Mouse (Mus musculus) CH12.LX (cell line): ENCODE measurements around the gene Zcchc9. TPM values are rescaled to one million over a fixed set of nuclear protein-coding genes. Genes with fewer than 3 reads are reported as not detected.

ENCODE experiments used
- DNase-seq: peaks from one replicate; pipeline ENCODE4 v3.0.0-alpha.2; 2013; ENCODE audit errors: extremely low read depth
- H3K27ac ChIP-seq: 2 replicates; pipeline ENCODE4 v1.5.1; 2012; ENCODE audit warnings: low read depth, mild to moderate bottlenecking, control low read depth, moderate library complexity; ENCODE audit not compliant: insufficient read depth
- H3K27me3 ChIP-seq: replicated peaks from 2 replicates; pipeline ENCODE3; 2012; ENCODE audit warnings: inconsistent platforms
- H3K36me3 ChIP-seq, 2 experiments: replicated peaks in 1 of 2; 2 replicates each; pipeline versions ENCODE3 to v1.6.1; 2012; ENCODE audit warnings: inconsistent platforms in 1 of 2, low read length in 1 of 2, mild to moderate bottlenecking in 1 of 2, mixed read lengths in 1 of 2, moderate library complexity in 1 of 2; ENCODE audit not compliant: control insufficient read depth in 1 of 2, insufficient read depth in 1 of 2
- H3K4me1 ChIP-seq, 2 experiments: 2 replicates each; pipeline ENCODE4 v1.6.1; 2012; ENCODE audit warnings: inconsistent platforms in 1 of 2, moderate library complexity in 1 of 2; ENCODE audit not compliant: insufficient read depth in 2 of 2, control insufficient read depth in 1 of 2
- H3K4me2 ChIP-seq: 2 replicates; pipeline ENCODE4 v1.6.1; 2012; ENCODE audit warnings: low read depth, mild to moderate bottlenecking, control low read depth; ENCODE audit not compliant: poor library complexity, insufficient read depth, severe bottlenecking
- H3K4me3 ChIP-seq, 3 experiments: fragments of 150-350 bp in 1 of 3; sonication (generic) in 1 of 3; replicated peaks in 1 of 3; 2 replicates each; pipeline versions ENCODE3 to v1.5.1; 2011 to 2012; ENCODE audit warnings: low read depth in 2 of 3, low read length in 2 of 3, mild to moderate bottlenecking in 2 of 3, moderate library complexity in 2 of 3, control low read depth in 1 of 3, improper control_type of control experiment in 1 of 3, inconsistent platforms in 1 of 3, mixed read lengths in 1 of 3; ENCODE audit not compliant: poor library complexity in 1 of 3
- H3K79me2 ChIP-seq: replicated peaks from 2 replicates; pipeline ENCODE4 v1.6.1; 2012; ENCODE audit warnings: mild to moderate bottlenecking, moderate library complexity; ENCODE audit not compliant: control insufficient read depth, poor library complexity, insufficient read depth, severe bottlenecking; ENCODE audit errors: extremely low read depth
- H3K9ac ChIP-seq: 2 replicates; pipeline ENCODE4 v1.6.1; 2012; ENCODE audit warnings: low read depth, mild to moderate bottlenecking, control low read depth, moderate library complexity; ENCODE audit not compliant: insufficient read depth
- H3K9me3 ChIP-seq: replicated peaks from 2 replicates; pipeline ENCODE3; 2012; ENCODE audit warnings: low read length, inconsistent platforms, mixed read lengths
- CHD1 ChIP-seq: IDR thresholded peaks from 2 replicates; pipeline ENCODE4 v1.6.1; 2012; ENCODE audit warnings: low read depth, low read length, improper control_type of control experiment, inconsistent platforms
- CHD2 ChIP-seq: IDR thresholded peaks from 2 replicates; pipeline ENCODE4 v1.6.1; 2011; ENCODE audit warnings: low read length, improper control_type of control experiment
- ELF1 ChIP-seq: IDR thresholded peaks from 2 replicates; pipeline ENCODE4 v1.6.1; 2014; ENCODE audit warnings: low read depth, mild to moderate bottlenecking, inconsistent platforms, low read length, improper control_type of control experiment
- EP300 ChIP-seq: IDR thresholded peaks from 2 replicates; pipeline ENCODE4 v1.6.1; 2011; ENCODE audit warnings: low read length, improper control_type of control experiment
- HCFC1 ChIP-seq: IDR thresholded peaks from 2 replicates; pipeline ENCODE4 v1.6.1; 2012; ENCODE audit warnings: low read depth, mild to moderate bottlenecking, inconsistent platforms, low read length, improper control_type of control experiment
- JUN ChIP-seq: IDR thresholded peaks from 2 replicates; pipeline ENCODE4 v1.6.1; 2011; ENCODE audit warnings: low read depth, mild to moderate bottlenecking, low read length, improper control_type of control experiment, moderate library complexity; ENCODE audit not compliant: insufficient read depth
- MAZ ChIP-seq: IDR thresholded peaks from 2 replicates; pipeline ENCODE4 v1.6.1; 2012; ENCODE audit warnings: low read depth, mild to moderate bottlenecking, inconsistent platforms, low read length, improper control_type of control experiment, moderate library complexity
- RAD21 ChIP-seq: IDR thresholded peaks from 2 replicates; pipeline ENCODE4 v1.6.1; 2011; ENCODE audit warnings: low read depth, mild to moderate bottlenecking, low read length, improper control_type of control experiment, moderate library complexity
- SMC3 ChIP-seq: IDR thresholded peaks from 2 replicates; pipeline ENCODE4 v1.6.1; 2011; ENCODE audit warnings: low read depth, low read length, improper control_type of control experiment
- TBP ChIP-seq: conservative IDR thresholded peaks from 2 replicates; pipeline ENCODE4 v1.6.1; 2011; ENCODE audit warnings: low read depth, low read length, improper control_type of control experiment
- TCF12 ChIP-seq: IDR thresholded peaks from 2 replicates; pipeline ENCODE4 v1.6.1; 2014; ENCODE audit warnings: low read depth, mild to moderate bottlenecking, inconsistent platforms, low read length, improper control_type of control experiment
- ZC3H11A ChIP-seq: IDR thresholded peaks from 2 replicates; pipeline ENCODE4 v1.6.1; 2012; ENCODE audit warnings: low read depth, mild to moderate bottlenecking, inconsistent platforms, low read length, improper control_type of control experiment
- dilution Hi-C: fragments of 300-500 bp; cut with MboI; formaldehyde crosslinking; loops from 2 replicates; pipeline ENCODE4 v1.14.3; 2020; ENCODE audit warnings: low sequenced_read_pairs; ENCODE audit not compliant: extremely low pct_unique_long_range_greater_than_20kb, extremely low pct_ligation_motif_present
- in situ Hi-C: fragments of 300-500 bp; cut with MboI; formaldehyde crosslinking; loops from 3 replicates; pipeline ENCODE4 v1.14.3; 2019; ENCODE audit warnings: low sequenced_read_pairs, low pct_ligation_motif_present, low pct_unique_long_range_greater_than_20kb, mixed read lengths
- polyA plus RNA-seq: library from polyadenylated mRNA; unstranded; fragments of >175 nt; gene quantifications from 2 replicates; pipeline ENCODE4 v1.2.1, GENCODE M21; 2012; ENCODE audit warnings: low read depth; ENCODE audit not compliant: insufficient read length
- total RNA-seq, 2 experiments: library from RNA; depleted of rRNA; stranded (reverse); fragments of 300-350 nt in 1 of 2; fragments of >200 nt in 1 of 2; gene quantifications; 2 replicates each; pipeline ENCODE4 v1.2.3; 2012 to 2014

The Zcchc9 gene
- total and polyA plus RNA-seq, 3 experiments = 41.6 to 89.1 (median 47.9) TPM

GRCm38 (mm10) chr13:91754762-91755161 is 52.7 kb downstream of the Zcchc9 start:
- H3K27me3 ChIP-seq = no peaks in the 10 kb centered on the region
- in situ Hi-C loops (no loop called here), dilution Hi-C loops (no loop called here)
- H3K36me3 ChIP-seq = no peaks in the 10 kb centered on the region
- no peak overlapping the region for H3K9ac ChIP-seq
- TF ChIP-seq TCF12 (no peak), MAZ (no peak), SMC3 (no peak)
- no peak overlapping the region for H3K4me3 ChIP-seq
- H3K27ac ChIP-seq = no peak overlapping the region
- DNase-seq = no peak
- H3K9me3 ChIP-seq = no peaks in the 10 kb centered on the region
- H3K79me2 ChIP-seq = no peaks in the 10 kb centered on the region
- H3K4me2 ChIP-seq = no peak overlapping the region
- H3K4me1 ChIP-seq = peaks cover 0 to 7% of the 10 kb centered on the region in 2 experiments; a peak in 2 of 4 replicates

GRCm38 (mm10) chr13:91753724-91754123 is 53.8 kb downstream of the Zcchc9 start:
- DNase-seq = no peak
- dilution Hi-C loops (no loop called here), in situ Hi-C loops (no loop called here)
- H3K27ac ChIP-seq = no peak overlapping the region
- H3K4me1 ChIP-seq = peaks cover 0 to 7% of the 10 kb centered on the region in 2 experiments; a peak in 2 of 4 replicates
- no peaks in the 10 kb centered on the region for H3K79me2 ChIP-seq
- no peak overlapping the region for H3K9ac ChIP-seq
- no peaks in the 10 kb centered on the region for H3K27me3 ChIP-seq
- no peak for TF ChIP-seq ELF1
- no peak for TF ChIP-seq CHD2
- no peak for TF ChIP-seq TBP
- TF ChIP-seq CHD1 = no peak
- no peak for TF ChIP-seq RAD21
- TF ChIP-seq JUN = no peak
- no peaks in the 10 kb centered on the region for H3K36me3 ChIP-seq
- H3K4me3 ChIP-seq = no peak overlapping the region
- H3K9me3 ChIP-seq = no peaks in the 10 kb centered on the region
- no peak overlapping the region for H3K4me2 ChIP-seq

GRCm38 (mm10) chr13:91749981-91750380 is 57.5 kb downstream of the Zcchc9 start:
- H3K27me3 ChIP-seq = no peaks in the 10 kb centered on the region
- no peaks in the 10 kb centered on the region for H3K36me3 ChIP-seq
- peaks cover 7% of the 10 kb centered on the region in 2 experiments for H3K4me1 ChIP-seq
- no peak for TF ChIP-seq CHD2
- no peak for TF ChIP-seq ZC3H11A
- no peak for TF ChIP-seq CHD1
- TF ChIP-seq ELF1 = no peak
- TF ChIP-seq EP300 = no peak
- TF ChIP-seq MAZ = no peak
- TF ChIP-seq SMC3 = no peak
- TF ChIP-seq RAD21 = no peak
- no peak for TF ChIP-seq HCFC1
- dilution Hi-C loops = no loop called here
- in situ Hi-C loops = no loop called here
- no peaks in the 10 kb centered on the region for H3K79me2 ChIP-seq
- H3K9me3 ChIP-seq = no peaks in the 10 kb centered on the region
- no peak overlapping the region for H3K4me2 ChIP-seq
- no peak overlapping the region for H3K9ac ChIP-seq
- no peak for DNase-seq
- H3K4me3 ChIP-seq = no peak overlapping the region
- H3K27ac ChIP-seq = no peak overlapping the region
